Comparison of ENCODE assay signal across 12 mouse cellular contexts in the genomic region with DNA sequence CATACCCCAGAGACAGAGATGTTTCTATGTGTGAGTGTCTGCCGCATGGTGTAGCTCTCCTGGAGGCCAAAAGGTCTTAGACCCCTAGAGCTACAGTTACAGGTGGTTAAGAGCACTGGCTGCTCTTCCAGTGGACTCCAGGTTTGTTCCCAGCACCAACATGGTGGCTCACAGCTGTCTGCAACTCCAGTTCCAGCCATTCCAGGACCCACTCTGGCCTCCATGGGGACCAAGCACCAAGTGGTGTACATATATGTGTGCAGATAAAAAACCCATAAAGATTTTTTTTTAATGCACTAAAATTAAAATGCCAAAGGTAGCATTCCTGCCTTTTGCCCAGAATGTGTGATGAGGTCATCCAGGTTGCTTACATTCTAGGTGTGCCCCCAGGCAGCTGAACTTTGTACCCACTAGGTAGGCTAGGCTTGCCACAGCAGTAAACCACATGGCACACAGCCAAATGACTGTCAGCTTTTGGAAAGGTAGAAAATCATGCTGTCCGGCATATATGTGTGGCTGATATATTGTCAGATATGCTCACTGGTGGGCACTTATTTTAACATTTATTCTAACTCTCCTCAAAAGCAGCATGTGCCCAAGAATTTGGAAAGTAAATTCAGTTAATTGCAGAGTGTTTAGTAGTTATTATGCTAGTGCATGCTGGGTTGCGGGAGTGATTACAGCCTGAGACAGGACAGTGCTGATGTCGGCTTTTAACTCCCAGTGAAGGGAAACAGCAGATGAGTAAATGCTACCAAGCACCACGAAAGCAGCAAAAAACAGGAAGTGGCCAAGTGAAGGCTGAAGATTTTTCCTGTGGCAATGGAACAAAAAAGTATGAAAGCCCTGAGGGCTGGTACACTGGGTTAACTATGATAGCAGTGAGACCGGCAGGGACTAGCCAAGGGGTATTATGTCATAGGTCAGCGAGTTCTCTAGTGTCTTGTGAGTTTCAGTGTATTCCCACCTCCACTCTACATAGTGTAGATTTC. TPM values are rescaled to one million over a fixed set of nuclear protein-coding genes. Genes with fewer than 3 reads are reported as not detected.
DNase-seq lines count a peak whose midpoint lies in the region; ATAC-seq lines count a peak whose summit lies in the region.
"Had no signal": no experiment of that assay in that cellular context is flagged by ENCODE, and none has a peak within 500 bp of the region (broad histone marks: within the 10 kb centered on the region; RNA-seq: fewer than 3 reads in every experiment).

No protein-coding gene starts in this region.

- no peaks in the 10 kb centered on the region for H3K27me3 ChIP-seq in heart, embryonic 11.5 days (ENCODE audit: control insufficient read depth, insufficient read depth, low read length)
- H3K27me3 ChIP-seq: neural tube, embryonic 15.5 days had no signal

- peak; percentile 29 for DNase-seq in lung, postnatal 25 days (ENCODE audit: low spot score)
- DNase-seq in lung, postnatal 14 days = no peak
- DNase-seq in kidney, postnatal 10 days = peak; percentile 68
- DNase-seq in right cerebral cortex, postnatal 36 days (ENCODE audit: low spot score in 2 of 2) = no peak
- no peak for DNase-seq in gastrocnemius, postnatal 14 days
- DNase-seq: adrenal gland, postnatal 25 days; embryo, embryonic 11 days; forebrain, postnatal 0 days had no signal

- no peak overlapping the region for H3K4me2 ChIP-seq in heart, embryonic 11.5 days
- H3K4me2 ChIP-seq: neural tube, embryonic 15.5 days had no signal

- H3K27ac ChIP-seq in brown adipose tissue, adult 24 weeks (replicated peaks; ENCODE audit: low read depth, low read length) = peak overlapping the region; percentile 34; the same call in 1 of the 2 replicates
- H3K27ac ChIP-seq in heart, embryonic 11.5 days (ENCODE audit: low read depth, low read length) = no peak overlapping the region
- H3K27ac ChIP-seq: neural tube, embryonic 15.5 days had no signal

- H3K9me3 ChIP-seq in heart, embryonic 11.5 days (replicated peaks; ENCODE audit: control insufficient read depth, low read length) = no peaks in the 10 kb centered on the region
- H3K9me3 ChIP-seq: neural tube, embryonic 15.5 days had no signal

- intact Hi-C loops in gastrocnemius, postnatal 14 days (cut with DNase I; ENCODE audit: low total_unique reads) = no loop called here

- H3K4me1 ChIP-seq in brown adipose tissue, adult 24 weeks (ENCODE audit: control insufficient read depth, insufficient read depth, insufficient read length, low read length) = peaks cover 10% of the 10 kb centered on the region; the same call in 1 of the 2 replicates
- H3K4me1 ChIP-seq in heart, embryonic 11.5 days (ENCODE audit: control insufficient read depth, insufficient read depth, low read length) = no peaks in the 10 kb centered on the region
- H3K4me1 ChIP-seq: neural tube, embryonic 15.5 days had no signal

- H3K9ac ChIP-seq in heart, embryonic 11.5 days (ENCODE audit: low read depth, low read length) = no peak overlapping the region
- H3K9ac ChIP-seq: forebrain, postnatal 0 days; neural tube, embryonic 15.5 days had no signal

- H3K4me3 ChIP-seq in brown adipose tissue, adult 24 weeks (ENCODE audit: insufficient read depth, low read depth, low read length) = no peak overlapping the region
- no peak overlapping the region for H3K4me3 ChIP-seq in heart, embryonic 11.5 days (ENCODE audit: low read depth, low read length)
- H3K4me3 ChIP-seq: neural tube, embryonic 15.5 days had no signal

- peaks cover 30% of the 10 kb centered on the region for H3K36me3 ChIP-seq in heart, embryonic 11.5 days (ENCODE audit: control insufficient read depth, insufficient read depth, low read length)

- WGBS in heart, embryonic 11.5 days (ENCODE audit: insufficient replicate concordance) = 75% methylated on average over 7 of the region's 7 CpGs

- 0 out of 2 replicates have a peak, but pooled peaks have one; percentile 41 for ATAC-seq in megakaryocyte-erythroid progenitor cell, adult 5-6 weeks (replicated peaks; ENCODE audit: low FRiP score, low TSS enrichment, poor library complexity, severe bottlenecking)
- no peak for ATAC-seq in heart, embryonic 11.5 days (replicated peaks; ENCODE audit: insufficient number of reproducible peaks, low FRiP score, low TSS enrichment)
- ATAC-seq: forebrain, postnatal 0 days had no signal

RNA-seq across cellular contexts. Expression of a gene that starts 9.2 kb away (rescaled TPM):
- polyA plus RNA-seq in brown adipose tissue, adult 24 weeks (2012; ENCODE audit: insufficient read depth, insufficient read length, missing spikeins) = 1.6 and 1.7 TPM in 2 replicates
- total RNA-seq in megakaryocyte-erythroid progenitor cell, adult 5-6 weeks (2014; fragmentation: Nextera tagmentation) = not detected in 2 replicates
- total RNA-seq in megakaryocyte-erythroid progenitor cell, adult 5-6 weeks (2017) = not detected in 2 replicates
- polyA plus RNA-seq in heart, embryonic 11.5 days (2014; fragmentation: Nextera tagmentation; extraction: Ambion mirVana) = 0.70 and 1.3 TPM in 2 replicates
- total RNA-seq in gastrocnemius, postnatal 14 days (2021) = under 1 TPM; 0.64 to 0.91 TPM

RNA-seq across cellular contexts. Expression of a gene that starts 20.9 kb away (rescaled TPM):
- 241 and 245 TPM in 2 replicates for polyA plus RNA-seq in brown adipose tissue, adult 24 weeks (2012; ENCODE audit: insufficient read depth, insufficient read length, missing spikeins)
- 5.5 and 17.9 TPM in 2 replicates for total RNA-seq in megakaryocyte-erythroid progenitor cell, adult 5-6 weeks (2014; fragmentation: Nextera tagmentation)
- total RNA-seq in megakaryocyte-erythroid progenitor cell, adult 5-6 weeks (2017) = 5.7 and 6.8 TPM in 2 replicates
- polyA plus RNA-seq in heart, embryonic 11.5 days (2014; fragmentation: Nextera tagmentation; extraction: Ambion mirVana) = 859 and 898 TPM in 2 replicates
- total RNA-seq in gastrocnemius, postnatal 14 days (2021) = 100 to 1,000 TPM; 190 to 225 TPM

Comparison
In these comparisons a context has a peak if more than half of its experiments do, and no peak if none do; other contexts are left out.
1. DNase-seq: peak in lung, postnatal 25 days (single experiment) and kidney, postnatal 10 days (single experiment); none in lung, postnatal 14 days (single experiment), right cerebral cortex, postnatal 36 days (0 of 2) and gastrocnemius, postnatal 14 days (single experiment).
2. RNA of a gene that starts 20.9 kb away (total RNA-seq): 190 to 225 TPM in gastrocnemius, postnatal 14 days; 5.5 to 17.9 TPM in megakaryocyte-erythroid progenitor cell, adult 5-6 weeks; every median in the first group is over 10 times any median in the second.